Mouse (Mus musculus) MEL (cell line): ENCODE measurements around the gene Borcs7.

ENCODE experiments used
- CTCF ChIP-seq, 3 experiments: IDR thresholded peaks in 2 of 3; conservative IDR thresholded peaks in 1 of 3; 2 replicates each; pipeline ENCODE4 v1.5.1; 2011 to 2012; ENCODE audit warnings: low read length in 3 of 3, low read depth in 2 of 3, mild to moderate bottlenecking in 2 of 3, improper control_type of control experiment in 1 of 3, inconsistent platforms in 1 of 3, mixed read lengths in 1 of 3, moderate library complexity in 1 of 3; ENCODE audit not compliant: control insufficient read depth in 1 of 3, insufficient read depth in 1 of 3, poor library complexity in 1 of 3, severe bottlenecking in 1 of 3
- MAFK ChIP-seq: IDR thresholded peaks from 2 replicates; pipeline ENCODE4 v1.6.1; 2011; ENCODE audit warnings: low read depth, mild to moderate bottlenecking, low read length, improper control_type of control experiment, borderline replicate concordance
- MAX ChIP-seq: IDR thresholded peaks from 2 replicates; pipeline ENCODE4 v1.6.1; 2011; ENCODE audit warnings: low read length, improper control_type of control experiment
- POLR2A ChIP-seq, 2 experiments: IDR thresholded peaks; 2 replicates each; pipeline ENCODE4 v1.6.1; 2011 to 2012; ENCODE audit warnings: low read length in 2 of 2, mild to moderate bottlenecking in 2 of 2, control low read depth in 1 of 2, improper control_type of control experiment in 1 of 2, low read depth in 1 of 2, moderate library complexity in 1 of 2; ENCODE audit not compliant: control insufficient read depth in 1 of 2, insufficient read depth in 1 of 2, poor library complexity in 1 of 2
- POLR2AphosphoS2 ChIP-seq: IDR thresholded peaks from 2 replicates; pipeline ENCODE4 v1.6.1; 2011; ENCODE audit warnings: low read length, improper control_type of control experiment
- UBTF ChIP-seq: IDR thresholded peaks from 2 replicates; pipeline ENCODE4 v1.6.1; 2012; ENCODE audit warnings: low read depth, mild to moderate bottlenecking, inconsistent platforms, low read length, improper control_type of control experiment, moderate library complexity, borderline replicate concordance; ENCODE audit not compliant: insufficient read depth
- ZMIZ1 ChIP-seq: IDR thresholded peaks from 2 replicates; pipeline ENCODE4 v1.6.1; 2012; ENCODE audit warnings: low read depth, mild to moderate bottlenecking, inconsistent platforms, low read length, improper control_type of control experiment, moderate library complexity

DNA sequence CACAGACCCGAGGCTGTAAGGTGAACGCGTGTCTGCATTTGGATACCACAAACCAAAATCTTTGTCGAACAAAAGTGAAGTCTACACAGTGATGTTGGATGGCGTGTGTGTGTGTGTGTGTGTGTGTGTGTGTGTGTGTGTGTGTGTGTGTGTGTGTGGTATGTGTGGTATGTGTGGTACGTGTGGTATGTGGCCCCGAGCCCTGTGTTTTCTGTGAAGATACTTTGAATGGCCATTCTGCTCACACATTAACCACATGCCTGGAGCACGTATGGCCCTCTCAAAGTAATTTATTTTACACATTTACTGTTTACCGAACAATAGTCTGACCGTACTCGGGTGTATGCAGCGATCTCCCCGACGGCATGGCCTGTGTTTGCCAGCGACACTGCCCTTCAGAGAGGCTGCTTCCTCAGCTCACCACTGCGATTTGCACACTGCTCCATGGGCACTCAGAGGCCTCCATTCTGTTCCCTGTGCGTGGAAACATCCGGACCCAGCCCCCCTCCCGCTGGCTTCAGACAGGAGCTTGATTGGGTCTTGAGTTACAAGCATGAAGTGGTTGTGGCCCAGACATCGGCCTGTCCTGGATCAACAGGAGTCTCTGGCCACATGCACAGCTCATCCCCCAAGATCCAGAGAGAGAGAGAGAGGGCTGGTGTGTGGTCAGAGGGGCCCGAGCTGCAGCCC lies 33.4 kb upstream of the Borcs7 start:
- TF ChIP-seq ZMIZ1 (no peak), MAFK (no peak), MAX (no peak), CTCF (IDR thresholded peaks at IDR 0.05 in 2 of 3, conservative IDR thresholded peaks at IDR 0.05 in 1 of 3; ENCODE audit: control insufficient read depth in 1 of 3, insufficient read depth in 1 of 3, low read depth in 2 of 3, low read length in 3 of 3, poor library complexity in 1 of 3, severe bottlenecking in 1 of 3) (no peak), POLR2A (IDR thresholded peaks at IDR 0.05; ENCODE audit: control insufficient read depth in 1 of 2, insufficient read depth in 1 of 2, low read depth in 1 of 2, low read length in 2 of 2, poor library complexity in 1 of 2) (no peak), UBTF (no peak), POLR2AphosphoS2 (no peak)
